Mouse (Mus musculus) frontal cortex, postnatal 36 days (tissue): ENCODE measurements at regions not wholly inside any gene's neighbourhood (a gene's known extent, or its start where the extent isn't known, plus 50 kb on each side); places are given as distances from the start of the nearest gene placed in this dataset.

Experiments used
- DNase-seq, 2 experiments: peaks; one replicate each; pipeline ENCODE4 v3.0.0; 2022; ENCODE audit warnings: low spot score in 2 of 2

DNA sequence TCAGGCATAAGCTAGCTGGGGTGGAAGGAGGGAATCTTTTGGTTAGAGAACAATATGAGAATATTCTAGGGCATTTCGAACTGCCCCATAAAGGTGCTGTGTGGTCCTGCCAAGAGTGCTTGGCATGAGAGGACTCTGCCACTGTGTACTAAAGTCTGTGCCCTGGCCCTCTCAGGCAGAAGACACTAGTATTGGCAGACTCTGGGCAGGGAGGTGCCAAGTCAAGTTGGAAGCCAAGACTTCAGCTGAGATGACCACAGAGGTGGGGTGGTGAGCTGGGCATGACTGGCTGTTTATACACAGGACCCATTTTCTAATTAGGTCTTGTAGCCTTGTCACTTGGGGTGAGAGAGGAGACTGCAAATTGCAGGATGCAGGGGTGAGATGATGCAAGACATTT lies 104.4 kb upstream of the Glra1 start:
- DNase-seq = peak in 1 of 2 experiments; percentile 1

- DNase-seq = peak; percentile 27 to 39
These were observed 99.5 kb upstream of the Glra1 start for GRCm38 (mm10) chr11:55707467-55707866.

DNA sequence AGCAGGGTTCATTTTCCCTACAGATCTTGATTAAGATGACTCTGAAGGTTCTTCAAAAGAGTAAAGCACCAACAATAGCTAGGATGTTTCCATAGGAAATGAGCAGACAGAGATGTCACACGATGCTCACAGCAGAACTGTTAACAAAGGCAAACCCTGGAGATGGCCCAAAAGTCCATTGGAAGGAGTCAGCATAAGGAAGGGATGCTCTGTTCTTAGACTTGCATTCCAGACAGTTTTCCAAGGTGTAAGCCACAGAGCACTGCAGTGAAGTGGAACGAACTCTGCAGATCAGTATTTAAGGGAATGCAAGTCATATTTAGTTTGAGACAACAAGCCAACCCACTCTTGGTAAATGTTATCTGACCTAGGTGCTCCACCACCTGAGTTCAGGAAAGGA lies 93.9 kb upstream of the Glra1 start:
- DNase-seq = no peak

- DNase-seq = no peak
These were observed 77.1 kb upstream of the Glra1 start for GRCm38 (mm10) chr11:55685031-55685519.

GRCm38 (mm10) chr11:55682351-55682961 lies 74.5 kb upstream of the Glra1 start:
- DNase-seq = no peak

- no peak for DNase-seq
These were observed 73.4 kb upstream of the Glra1 start for GRCm38 (mm10) chr11:55681226-55681980.

DNA sequence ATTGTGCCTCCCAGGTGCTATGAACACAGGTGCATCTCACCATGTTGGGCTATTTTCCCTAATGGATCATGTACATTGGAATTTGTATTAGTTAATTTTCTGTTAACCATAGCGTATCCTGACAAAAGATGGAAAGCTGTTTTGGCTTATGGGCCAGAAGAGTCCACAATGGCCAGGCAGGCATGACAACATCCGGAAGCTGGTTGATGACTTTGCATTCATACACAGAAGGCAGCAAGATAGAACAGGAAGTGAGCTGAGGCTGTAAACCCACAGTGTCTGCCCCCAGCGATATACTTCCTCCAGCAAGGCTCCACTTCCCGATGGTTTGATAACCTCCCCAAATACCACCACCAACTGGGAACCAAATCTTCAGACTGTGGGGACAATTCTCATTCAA lies 55.1 kb upstream of the Glra1 start:
- DNase-seq = no peak

GRCm38 (mm10) chr11:55662283-55662682 lies 54.3 kb upstream of the Glra1 start:
- no peak for DNase-seq
